Mouse (Mus musculus): Measurements from ENCODE around the gene Itgav. TPM values are rescaled to one million over a fixed set of nuclear protein-coding genes. Genes with fewer than 3 reads are reported as not detected.

Itgav gene
- 25.9 and 70.5 TPM in 2 replicates for polyA plus RNA-seq (2012; rRNA removed)

- Histone ChIP-seq H3K4me3 (ENCODE audit: control insufficient read depth, insufficient read depth, low read length) (peak within 1 kb of the TSS; percentile 98), H3K27me3 (ENCODE audit: control insufficient read depth, insufficient read depth, low read length) (no peaks in the 10 kb centered on the region), H3K36me3 (ENCODE audit: control insufficient read depth, insufficient read depth, low read length) (no peaks in the 10 kb centered on the region), H3K4me1 (replicated peaks; ENCODE audit: control insufficient read depth, insufficient read depth, low read length) (peaks cover 2% of the 10 kb centered on the region), H3K27ac (ENCODE audit: control insufficient read depth, insufficient read depth, low read length) (peak within 1 kb of the TSS; percentile 49; the same call in 1 of the 2 replicates)
- TF ChIP-seq CTCF (IDR thresholded peaks at IDR 0.05; ENCODE audit: borderline replicate concordance, control insufficient read depth, extremely low read depth, insufficient read depth, low read length, poor library complexity) (no peak), POLR2A (IDR thresholded peaks at IDR 0.05; ENCODE audit: control insufficient read depth, extremely low read depth, insufficient read depth, low read length, poor library complexity) (no peak)
- peak; percentile 87 for DNase-seq
- under 1% methylated on average over 81 of the region's 84 CpGs for WGBS
Observed at GRCm38 (mm10) chr2:83723921-83724826, at the start of gene Itgav. Gene Itgav, plus strand, starts transcription at chr2:83724397.

GRCm38 (mm10) chr2:83674421-83674820 lies 49.8 kb upstream of the Itgav start:
- Histone ChIP-seq H3K27me3 (ENCODE audit: control insufficient read depth, insufficient read depth, low read length) (no peaks in the 10 kb centered on the region), H3K36me3 (ENCODE audit: control insufficient read depth, insufficient read depth, low read length) (no peaks in the 10 kb centered on the region), H3K27ac (ENCODE audit: control insufficient read depth, insufficient read depth, low read length) (no peak overlapping the region), H3K4me1 (replicated peaks; ENCODE audit: control insufficient read depth, insufficient read depth, low read length) (no peaks in the 10 kb centered on the region; the same call in 1 of the 2 replicates), H3K4me3 (ENCODE audit: control insufficient read depth, insufficient read depth, low read length) (no peak overlapping the region)
- no peak for DNase-seq
- 96% methylated on average over 7 of the region's 7 CpGs for WGBS
- TF ChIP-seq POLR2A (IDR thresholded peaks at IDR 0.05; ENCODE audit: control insufficient read depth, extremely low read depth, insufficient read depth, low read length, poor library complexity): no peak
- no peak for TF ChIP-seq CTCF (IDR thresholded peaks at IDR 0.05; ENCODE audit: borderline replicate concordance, control insufficient read depth, extremely low read depth, insufficient read depth, low read length, poor library complexity)

- no peaks in the 10 kb centered on the region; the same call in 1 of the 2 replicates for H3K4me1 ChIP-seq (replicated peaks; ENCODE audit: control insufficient read depth, insufficient read depth, low read length)
- H3K27me3 ChIP-seq (ENCODE audit: control insufficient read depth, insufficient read depth, low read length): no peaks in the 10 kb centered on the region
- WGBS: 95% methylated on average over 9 of the region's 9 CpGs
- H3K36me3 ChIP-seq (ENCODE audit: control insufficient read depth, insufficient read depth, low read length): no peaks in the 10 kb centered on the region
- no peak for DNase-seq
- no peak overlapping the region for H3K4me3 ChIP-seq (ENCODE audit: control insufficient read depth, insufficient read depth, low read length)
- TF ChIP-seq POLR2A (IDR thresholded peaks at IDR 0.05; ENCODE audit: control insufficient read depth, extremely low read depth, insufficient read depth, low read length, poor library complexity): no peak
- no peak for TF ChIP-seq CTCF (IDR thresholded peaks at IDR 0.05; ENCODE audit: borderline replicate concordance, control insufficient read depth, extremely low read depth, insufficient read depth, low read length, poor library complexity)
- H3K27ac ChIP-seq (ENCODE audit: control insufficient read depth, insufficient read depth, low read length): no peak overlapping the region
Observed at GRCm38 (mm10) chr2:83674896-83675295, 49.3 kb upstream of the Itgav start.

- no peak for DNase-seq
- Histone ChIP-seq H3K27ac (ENCODE audit: control insufficient read depth, insufficient read depth, low read length) (no peak overlapping the region), H3K36me3 (ENCODE audit: control insufficient read depth, insufficient read depth, low read length) (no peaks in the 10 kb centered on the region), H3K4me1 (replicated peaks; ENCODE audit: control insufficient read depth, insufficient read depth, low read length) (no peaks in the 10 kb centered on the region; the same call in 1 of the 2 replicates), H3K4me3 (ENCODE audit: control insufficient read depth, insufficient read depth, low read length) (no peak overlapping the region), H3K27me3 (ENCODE audit: control insufficient read depth, insufficient read depth, low read length) (no peaks in the 10 kb centered on the region)
- TF ChIP-seq POLR2A (IDR thresholded peaks at IDR 0.05; ENCODE audit: control insufficient read depth, extremely low read depth, insufficient read depth, low read length, poor library complexity): no peak
- no peak for TF ChIP-seq CTCF (IDR thresholded peaks at IDR 0.05; ENCODE audit: borderline replicate concordance, control insufficient read depth, extremely low read depth, insufficient read depth, low read length, poor library complexity)
- WGBS: 83% methylated on average over 5 of the region's 5 CpGs
Observed at GRCm38 (mm10) chr2:83675681-83676080, 48.5 kb upstream of the Itgav start.

- no peaks in the 10 kb centered on the region for H3K27me3 ChIP-seq (ENCODE audit: control insufficient read depth, insufficient read depth, low read length)
- 70% methylated on average over 4 of the region's 4 CpGs for WGBS
- H3K27ac ChIP-seq (ENCODE audit: control insufficient read depth, insufficient read depth, low read length): no peak overlapping the region
- no peaks in the 10 kb centered on the region for H3K36me3 ChIP-seq (ENCODE audit: control insufficient read depth, insufficient read depth, low read length)
- no peak overlapping the region for H3K4me3 ChIP-seq (ENCODE audit: control insufficient read depth, insufficient read depth, low read length)
- H3K4me1 ChIP-seq (replicated peaks; ENCODE audit: control insufficient read depth, insufficient read depth, low read length): no peaks in the 10 kb centered on the region; the same call in 1 of the 2 replicates
- TF ChIP-seq POLR2A (IDR thresholded peaks at IDR 0.05; ENCODE audit: control insufficient read depth, extremely low read depth, insufficient read depth, low read length, poor library complexity) (no peak), CTCF (IDR thresholded peaks at IDR 0.05; ENCODE audit: borderline replicate concordance, control insufficient read depth, extremely low read depth, insufficient read depth, low read length, poor library complexity) (no peak)
- DNase-seq: no peak
Observed at GRCm38 (mm10) chr2:83676226-83676870, 47.8 kb upstream of the Itgav start.

GRCm38 (mm10) chr2:83681332-83681731 lies 42.9 kb upstream of the Itgav start:
- Histone ChIP-seq H3K27ac (ENCODE audit: control insufficient read depth, insufficient read depth, low read length) (no peak overlapping the region), H3K4me3 (ENCODE audit: control insufficient read depth, insufficient read depth, low read length) (no peak overlapping the region), H3K4me1 (replicated peaks; ENCODE audit: control insufficient read depth, insufficient read depth, low read length) (no peaks in the 10 kb centered on the region), H3K27me3 (ENCODE audit: control insufficient read depth, insufficient read depth, low read length) (no peaks in the 10 kb centered on the region), H3K36me3 (ENCODE audit: control insufficient read depth, insufficient read depth, low read length) (no peaks in the 10 kb centered on the region)
- DNase-seq: no peak
- WGBS: 98% methylated on average over 8 of the region's 8 CpGs
- no peak for TF ChIP-seq CTCF (IDR thresholded peaks at IDR 0.05; ENCODE audit: borderline replicate concordance, control insufficient read depth, extremely low read depth, insufficient read depth, low read length, poor library complexity)
- no peak for TF ChIP-seq POLR2A (IDR thresholded peaks at IDR 0.05; ENCODE audit: control insufficient read depth, extremely low read depth, insufficient read depth, low read length, poor library complexity)

Measured in thymus, adult 2 months (tissue).